Mouse (Mus musculus) myocyte (in vitro differentiated cells): ENCODE data around the gene Akap5. TPM values are rescaled to one million over a fixed set of nuclear protein-coding genes. Genes with fewer than 3 reads are reported as not detected.

ENCODE experiments used
- H3K27me3 ChIP-seq: one replicate; pipeline ENCODE4 v1.6.1; 2011; ENCODE audit not compliant: control insufficient read depth, insufficient read depth, insufficient read length
- H3K36me3 ChIP-seq: one replicate; pipeline ENCODE4 v1.6.1; 2011; ENCODE audit not compliant: control insufficient read depth, insufficient read depth
- H3K4me2 ChIP-seq: one replicate; pipeline ENCODE4 v1.6.1; 2011; ENCODE audit warnings: low read depth, control low read depth
- H3K4me3 ChIP-seq: one replicate; pipeline ENCODE4 v1.5.1; 2011; ENCODE audit warnings: mild to moderate bottlenecking, control low read depth, moderate library complexity
- H3K79me2 ChIP-seq: one replicate; pipeline ENCODE4 v1.6.1; 2011; ENCODE audit not compliant: control insufficient read depth, insufficient read depth
- H3ac ChIP-seq: one replicate; pipeline ENCODE4 v1.6.1; 2011; ENCODE audit not compliant: control insufficient read depth, insufficient read length
- CEBPB ChIP-seq: IDR thresholded peaks from 2 replicates; pipeline ENCODE4 v1.6.1; 2011; ENCODE audit warnings: mild to moderate bottlenecking, moderate library complexity; ENCODE audit not compliant: poor library complexity, insufficient read depth, severe bottlenecking
- E2F4 ChIP-seq: IDR thresholded peaks from one replicate; pipeline ENCODE4 v1.6.1; 2011; ENCODE audit warnings: mild to moderate bottlenecking, control low read depth, moderate library complexity; ENCODE audit not compliant: insufficient read depth
- MAX ChIP-seq: IDR thresholded peaks from one replicate; pipeline ENCODE4 v1.6.1; 2011; ENCODE audit warnings: low read depth, mild to moderate bottlenecking, control low read depth
- MYOD1 ChIP-seq, 3 experiments: IDR thresholded peaks; one replicate each; pipeline ENCODE4 v1.6.1; 2011; ENCODE audit warnings: control low read depth in 2 of 3, low read depth in 2 of 3, mild to moderate bottlenecking in 2 of 3, moderate library complexity in 1 of 3; ENCODE audit not compliant: insufficient read length in 2 of 3, control insufficient read depth in 1 of 3
- MYOG ChIP-seq, 3 experiments: IDR thresholded peaks; one replicate each; pipeline ENCODE4 v1.6.1; 2011; ENCODE audit warnings: control low read depth in 2 of 3, low read depth in 2 of 3, mild to moderate bottlenecking in 2 of 3; ENCODE audit not compliant: insufficient read length in 2 of 3, control insufficient read depth in 1 of 3, insufficient read depth in 1 of 3
- POLR2A ChIP-seq: IDR thresholded peaks from one replicate; pipeline ENCODE4 v1.6.1; 2011; ENCODE audit warnings: low read depth, mild to moderate bottlenecking, control low read depth, moderate library complexity; ENCODE audit not compliant: insufficient read length
- POLR2AphosphoS2 ChIP-seq: IDR thresholded peaks from one replicate; pipeline ENCODE4 v1.6.1; 2011; ENCODE audit warnings: low read depth, control low read depth; ENCODE audit not compliant: insufficient read length
- REST ChIP-seq: IDR thresholded peaks from one replicate; pipeline ENCODE4 v1.6.1; 2011; ENCODE audit warnings: mild to moderate bottlenecking, control low read depth, moderate library complexity; ENCODE audit not compliant: insufficient read depth, insufficient read length
- SRF ChIP-seq: IDR thresholded peaks from one replicate; pipeline ENCODE4 v1.6.1; 2011; ENCODE audit warnings: low read depth; ENCODE audit not compliant: control insufficient read depth, insufficient read length
- TCF12 ChIP-seq: IDR thresholded peaks from one replicate; pipeline ENCODE4 v1.6.1; 2011; ENCODE audit warnings: mild to moderate bottlenecking, control low read depth; ENCODE audit not compliant: poor library complexity, insufficient read depth, severe bottlenecking
- TCF3 ChIP-seq: IDR thresholded peaks from one replicate; pipeline ENCODE4 v1.6.1; 2011; ENCODE audit warnings: low read depth, control low read depth; ENCODE audit not compliant: insufficient read length
- USF1 ChIP-seq: IDR thresholded peaks from one replicate; pipeline ENCODE4 v1.6.1; 2011; ENCODE audit warnings: low read depth, mild to moderate bottlenecking, control low read depth, moderate library complexity
- polyA plus RNA-seq: library from polyadenylated mRNA; unstranded; fragments of >200 nt; fragmentation: generic; extraction: Trizol; gene quantifications from one replicate; pipeline ENCODE4 v1.2.1, GENCODE M21; 2012; ENCODE audit warnings: missing spikeins

The Akap5 gene
- polyA plus RNA-seq, 1 experiment: 0.02 TPM

GRCm38 (mm10) chr12:76374911-76375310 lies 50.2 kb downstream of the Akap5 start:
- H3K4me2 ChIP-seq: no peak overlapping the region
- H3ac ChIP-seq: no peak overlapping the region
- no peaks in the 10 kb centered on the region for H3K36me3 ChIP-seq
- no peak overlapping the region for H3K4me3 ChIP-seq
- no peaks in the 10 kb centered on the region for H3K27me3 ChIP-seq
- TF ChIP-seq MAX (no peak), TCF3 (no peak), MYOD1 (IDR thresholded peaks at IDR 0.05; ENCODE audit: control insufficient read depth in 1 of 3, insufficient read length in 2 of 3, low read depth in 2 of 3) (no peak), SRF (no peak), E2F4 (no peak), MYOG (IDR thresholded peaks at IDR 0.05; ENCODE audit: control insufficient read depth in 1 of 3, insufficient read depth in 1 of 3, insufficient read length in 2 of 3, low read depth in 2 of 3) (no peak), TCF12 (no peak)
- peaks cover 86% of the 10 kb centered on the region for H3K79me2 ChIP-seq

GRCm38 (mm10) chr12:76375506-76375905 lies 50.8 kb downstream of the Akap5 start:
- H3K79me2 ChIP-seq: peaks cover 92% of the 10 kb centered on the region
- no peaks in the 10 kb centered on the region for H3K27me3 ChIP-seq
- H3K4me2 ChIP-seq: no peak overlapping the region
- H3ac ChIP-seq: no peak overlapping the region
- no peaks in the 10 kb centered on the region for H3K36me3 ChIP-seq
- TF ChIP-seq E2F4: no peak
- no peak for TF ChIP-seq USF1
- TF ChIP-seq CEBPB: no peak
- no peak for TF ChIP-seq SRF
- TF ChIP-seq POLR2A: no peak
- TF ChIP-seq TCF3: no peak
- no peak for TF ChIP-seq REST
- TF ChIP-seq MAX: no peak
- no peak for TF ChIP-seq TCF12
- TF ChIP-seq MYOD1 (IDR thresholded peaks at IDR 0.05; ENCODE audit: control insufficient read depth in 1 of 3, insufficient read length in 2 of 3, low read depth in 2 of 3): no peak
- no peak overlapping the region for H3K4me3 ChIP-seq

GRCm38 (mm10) chr12:76376649-76377048 lies 52.0 kb downstream of the Akap5 start:
- Histone ChIP-seq H3ac (no peak overlapping the region), H3K4me2 (no peak overlapping the region), H3K27me3 (no peaks in the 10 kb centered on the region), H3K4me3 (no peak overlapping the region), H3K36me3 (peaks cover 3% of the 10 kb centered on the region), H3K79me2 (peaks cover 100% of the 10 kb centered on the region)
- TF ChIP-seq MYOD1 (IDR thresholded peaks at IDR 0.05; ENCODE audit: control insufficient read depth in 1 of 3, insufficient read length in 2 of 3, low read depth in 2 of 3) (no peak), MYOG (IDR thresholded peaks at IDR 0.05; ENCODE audit: control insufficient read depth in 1 of 3, insufficient read depth in 1 of 3, insufficient read length in 2 of 3, low read depth in 2 of 3) (no peak), SRF (no peak), POLR2AphosphoS2 (no peak), REST (no peak), USF1 (no peak), MAX (no peak), TCF12 (no peak)

GRCm38 (mm10) chr12:76377059-76377458 lies 52.4 kb downstream of the Akap5 start:
- peaks cover 6% of the 10 kb centered on the region for H3K36me3 ChIP-seq
- H3K27me3 ChIP-seq: no peaks in the 10 kb centered on the region
- TF ChIP-seq POLR2AphosphoS2 (no peak), MAX (no peak)
- no peak overlapping the region for H3K4me3 ChIP-seq
- no peak overlapping the region for H3ac ChIP-seq
- H3K4me2 ChIP-seq: no peak overlapping the region
- H3K79me2 ChIP-seq: peaks cover 100% of the 10 kb centered on the region

- Histone ChIP-seq H3K27me3 (no peaks in the 10 kb centered on the region), H3K36me3 (peaks cover 6% of the 10 kb centered on the region), H3ac (no peak overlapping the region), H3K79me2 (peaks cover 100% of the 10 kb centered on the region), H3K4me3 (no peak overlapping the region), H3K4me2 (no peak overlapping the region)
- TF ChIP-seq MYOG (IDR thresholded peaks at IDR 0.05; ENCODE audit: control insufficient read depth in 1 of 3, insufficient read depth in 1 of 3, insufficient read length in 2 of 3, low read depth in 2 of 3) (no peak), E2F4 (no peak), TCF12 (no peak)
Measured at GRCm38 (mm10) chr12:76377726-76378125, 53.0 kb downstream of the Akap5 start.

GRCm38 (mm10) chr12:76378556-76378955 lies 53.9 kb downstream of the Akap5 start:
- TF ChIP-seq TCF3 (no peak), SRF (no peak)
- H3ac ChIP-seq: no peak overlapping the region
- no peak overlapping the region for H3K4me2 ChIP-seq
- no peaks in the 10 kb centered on the region for H3K27me3 ChIP-seq
- H3K4me3 ChIP-seq: no peak overlapping the region
- H3K79me2 ChIP-seq: peaks cover 100% of the 10 kb centered on the region
- peaks cover 6% of the 10 kb centered on the region for H3K36me3 ChIP-seq
